Mouse (Mus musculus): ENCODE measurements at regions not wholly inside any gene's neighbourhood (a gene's known extent, or its start where the extent isn't known, plus 50 kb on each side); places are given as distances from the start of the nearest gene placed in this dataset.

DNA sequence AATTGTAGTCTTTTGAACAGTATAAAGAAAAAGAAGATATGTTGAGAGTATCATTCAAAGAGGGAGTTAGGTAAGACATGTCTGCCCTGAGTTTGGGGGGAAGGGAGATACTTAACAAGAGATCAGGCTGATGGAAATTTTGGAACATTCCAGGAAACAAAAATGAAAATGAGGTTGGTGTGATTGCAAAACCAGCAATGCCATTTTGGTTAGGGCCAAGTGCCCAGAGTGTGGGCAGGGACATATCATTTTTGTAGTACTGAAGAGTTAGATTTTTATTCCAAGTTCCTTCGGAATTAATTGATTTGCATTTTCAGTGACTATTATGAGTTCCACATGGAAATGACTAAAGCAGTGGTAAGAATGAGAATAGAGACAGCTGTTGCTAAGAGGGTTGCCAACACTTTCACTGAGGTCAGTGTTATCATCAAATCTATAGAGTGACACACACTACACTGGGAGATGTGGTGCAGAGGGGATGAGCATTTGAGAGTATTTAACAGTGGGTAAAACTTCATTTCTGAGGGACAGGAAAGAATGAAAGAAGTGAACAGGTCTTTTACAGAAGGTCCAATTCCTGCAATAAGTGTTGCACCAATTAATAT lies 105.1 kb upstream of the Erbb4 start:
- DNase-seq (ENCODE audit: low spot score in 2 of 2), result no peak

DNA sequence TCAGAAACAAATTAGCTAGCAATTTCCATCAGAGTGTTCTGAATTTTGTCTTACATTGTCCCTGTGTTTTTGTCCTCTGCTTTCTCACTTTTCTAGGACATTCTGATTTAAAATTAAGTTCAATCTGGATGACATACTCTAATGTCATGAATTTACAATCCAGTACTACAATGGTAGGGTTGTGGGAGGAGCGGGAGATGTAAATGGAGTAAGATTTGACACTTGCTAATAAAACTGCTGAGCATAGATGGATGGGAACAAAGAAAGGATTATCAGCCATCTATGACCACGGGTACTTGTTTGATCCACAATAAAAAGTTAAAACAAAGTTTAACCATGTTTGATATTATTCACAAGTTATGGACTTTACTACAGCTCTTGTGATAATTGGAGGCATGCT lies 94.9 kb upstream of the Erbb4 start:
- no peak for DNase-seq (ENCODE audit: low spot score in 2 of 2)

DNA sequence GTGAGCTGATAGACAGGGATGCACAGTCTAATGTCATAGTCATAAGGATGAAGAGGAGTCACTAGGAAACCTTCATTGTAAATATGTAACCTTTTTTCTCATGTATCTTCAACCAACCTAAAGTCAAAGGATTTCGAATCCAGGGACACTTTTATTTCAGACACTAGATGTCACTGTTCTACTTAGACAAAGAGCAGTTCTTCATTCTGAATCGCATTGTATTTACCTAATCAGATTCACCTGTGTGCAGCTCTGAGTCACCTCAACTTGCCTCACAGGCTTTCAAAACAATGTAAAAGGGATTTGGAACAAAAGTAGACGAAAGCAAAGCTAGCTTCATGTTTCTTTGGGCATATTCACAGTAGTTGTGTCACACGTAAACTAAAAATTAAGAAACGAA lies 57.3 kb upstream of the Erbb4 start:
- peak in 1 of 2 experiments; percentile 18 for DNase-seq (ENCODE audit: low spot score in 2 of 2)

Data from urinary bladder, adult 18-20 months (tissue).